Mouse (Mus musculus) T-helper 1 cell (primary cell): ENCODE data around the gene Ccnq.

Experiments
- in situ Hi-C: fragments of 300-600 bp; cut with MboI, MseI; formaldehyde crosslinking; loops from one replicate; pipeline ENCODE4 v1.15.1; 2025; ENCODE audit warnings: high pct_unique_total_duplicates

The Ccnq gene

GRCm38 (mm10) chr11:78750885-78751842, at the start of gene Ccnq:
Gene Ccnq (minus strand): TSS chr11:78751729.
- in situ Hi-C loops, result no loop called here

GRCm38 (mm10) chr11:78801094-78801493, 49.6 kb upstream of the Ccnq start:
- in situ Hi-C loops, result no loop called here

- in situ Hi-C loops, result no loop called here
These were observed 44.7 kb upstream of the Ccnq start for GRCm38 (mm10) chr11:78796072-78796729.

- in situ Hi-C loops, result no loop called here
These were observed 41.6 kb upstream of the Ccnq start for GRCm38 (mm10) chr11:78793116-78793515.

GRCm38 (mm10) chr11:78792465-78792864, 40.9 kb upstream of the Ccnq start:
- in situ Hi-C loops, result no loop called here

- in situ Hi-C loops, result no loop called here
These were observed 40.5 kb upstream of the Ccnq start for GRCm38 (mm10) chr11:78792055-78792454.

- in situ Hi-C loops, result no loop called here
These were observed 40.1 kb upstream of the Ccnq start for GRCm38 (mm10) chr11:78791582-78791981.

GRCm38 (mm10) chr11:78789370-78790060, 38.0 kb upstream of the Ccnq start:
- in situ Hi-C loops, result no loop called here

GRCm38 (mm10) chr11:78786013-78786431, 34.5 kb upstream of the Ccnq start:
- in situ Hi-C loops, result no loop called here

GRCm38 (mm10) chr11:78782791-78783347, 31.3 kb upstream of the Ccnq start:
- in situ Hi-C loops, result no loop called here

GRCm38 (mm10) chr11:78782326-78782725, 30.8 kb upstream of the Ccnq start:
- in situ Hi-C loops, result no loop called here

GRCm38 (mm10) chr11:78780571-78780970, 29.0 kb upstream of the Ccnq start:
- in situ Hi-C loops, result no loop called here

GRCm38 (mm10) chr11:78780002-78780401, 28.5 kb upstream of the Ccnq start:
- in situ Hi-C loops, result no loop called here

GRCm38 (mm10) chr11:78777851-78778680, 26.5 kb upstream of the Ccnq start:
- in situ Hi-C loops, result no loop called here

- in situ Hi-C loops, result no loop called here
These were observed 20.3 kb upstream of the Ccnq start for GRCm38 (mm10) chr11:78771751-78772283.

- in situ Hi-C loops, result no loop called here
These were observed 18.9 kb upstream of the Ccnq start for GRCm38 (mm10) chr11:78770436-78770835.

- in situ Hi-C loops, result no loop called here
These were observed 17.2 kb upstream of the Ccnq start for GRCm38 (mm10) chr11:78768778-78769177.

GRCm38 (mm10) chr11:78766069-78766830, 14.7 kb upstream of the Ccnq start:
- in situ Hi-C loops, result no loop called here

- in situ Hi-C loops, result no loop called here
These were observed 13.3 kb upstream of the Ccnq start for GRCm38 (mm10) chr11:78764820-78765219.

- in situ Hi-C loops, result no loop called here
These were observed 12.8 kb upstream of the Ccnq start for GRCm38 (mm10) chr11:78764304-78764703.
